Mouse (Mus musculus): Measurements from ENCODE around the gene Kif5a. TPM values are rescaled to one million over a fixed set of nuclear protein-coding genes. Genes with fewer than 3 reads are reported as not detected.
A peak's percentile ranks its signal among the peaks of the same experiment; 100 is the strongest.
"Not testable (repeated sequence)": the region's sequence is repeated elsewhere in the genome, so short reads cannot be mapped to it uniquely, and the experiment has no call there.

The Kif5a gene
- polyA plus RNA-seq, 1 experiment = 0.14 TPM

DNA sequence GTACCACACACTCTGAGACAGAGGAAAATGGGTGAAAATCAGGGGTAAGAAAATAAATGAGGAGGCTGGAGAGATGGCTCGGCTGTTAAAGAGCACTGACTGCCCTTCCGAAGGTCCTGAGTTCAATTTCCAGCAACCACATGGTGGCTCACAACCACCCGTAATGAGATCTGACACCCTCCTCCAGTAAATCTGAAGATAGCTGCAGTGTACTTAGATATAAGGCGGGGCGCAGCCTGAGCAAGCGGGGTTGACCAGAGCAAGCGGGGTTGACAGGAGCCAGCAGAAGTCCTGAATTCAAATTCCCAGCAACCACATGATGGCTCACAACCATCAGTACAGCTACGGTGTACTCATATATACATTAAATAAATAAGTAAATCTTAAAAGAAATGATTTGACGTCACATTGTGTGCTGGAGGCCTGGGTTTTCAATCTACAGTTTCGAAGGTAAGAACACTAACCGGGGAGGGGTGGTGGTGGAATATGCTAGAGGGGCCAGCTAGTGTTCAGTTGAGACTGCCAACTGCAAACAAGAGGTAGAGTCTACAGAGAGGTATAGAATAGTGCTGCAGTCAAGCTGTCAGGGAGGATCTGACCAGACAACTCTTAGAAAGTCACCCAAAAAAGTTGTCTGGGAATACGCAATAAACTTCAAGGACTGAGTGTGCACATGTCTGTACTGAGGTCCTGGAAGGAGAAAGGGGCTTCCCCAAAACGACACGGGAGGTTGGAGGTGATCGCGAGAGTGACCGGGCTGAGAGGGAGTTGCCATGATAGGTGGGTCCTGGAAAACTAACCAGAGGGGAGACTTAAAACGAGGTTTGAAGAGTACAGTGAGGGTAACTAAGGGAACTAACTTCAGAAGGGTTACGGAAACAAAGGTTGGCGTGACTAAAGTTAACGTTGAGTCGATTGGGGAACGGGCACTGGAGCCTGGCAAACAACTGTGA is 47.7 kb upstream of the Kif5a start:
- H3K4me3 ChIP-seq = peak overlapping the region; percentile 68
- H3K27me3 ChIP-seq (ENCODE audit: control insufficient read depth, insufficient read depth, insufficient read length) = no peaks in the 10 kb centered on the region
- H3K4me2 ChIP-seq (ENCODE audit: low read depth) = peak overlapping the region; percentile 82
- H3K36me3 ChIP-seq (ENCODE audit: control insufficient read depth, insufficient read depth) = peaks cover 37% of the 10 kb centered on the region
- H3ac ChIP-seq (ENCODE audit: control insufficient read depth, insufficient read length) = peak overlapping the region; percentile 91
- peak; percentile 8 for TF ChIP-seq POLR2A (IDR thresholded peaks at IDR 0.05; ENCODE audit: insufficient read length, low read depth)
- no peak for TF ChIP-seq REST (IDR thresholded peaks at IDR 0.05; ENCODE audit: insufficient read depth, insufficient read length)
- H3K79me2 ChIP-seq (ENCODE audit: control insufficient read depth, insufficient read depth) = peaks cover 29% of the 10 kb centered on the region

DNA sequence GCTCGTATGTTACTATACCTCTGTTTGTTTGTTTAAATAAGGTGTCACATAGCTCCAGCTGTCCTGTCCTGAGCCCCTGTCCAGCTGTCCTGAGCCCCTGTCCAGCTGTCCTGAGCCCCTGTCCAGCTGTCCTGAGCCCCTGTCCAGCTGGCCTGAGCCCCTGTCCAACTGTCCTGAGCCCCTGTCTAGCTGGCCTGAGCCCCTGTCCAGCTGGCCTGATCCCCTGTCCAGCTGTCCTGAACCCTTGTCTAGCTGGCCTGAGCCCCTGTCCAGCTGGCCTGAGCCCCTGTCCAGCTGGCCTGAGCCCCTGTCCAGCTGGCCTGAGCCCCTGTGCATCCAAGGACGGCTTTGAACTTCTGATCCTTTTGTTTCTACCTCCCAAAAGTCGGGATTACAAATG is 46.0 kb upstream of the Kif5a start:
- H3K27me3 ChIP-seq (ENCODE audit: control insufficient read depth, insufficient read depth, insufficient read length); H3K4me2 ChIP-seq (ENCODE audit: low read depth); H3ac ChIP-seq (ENCODE audit: control insufficient read depth, insufficient read length); H3K4me3 ChIP-seq: not testable (repeated sequence)
- H3K36me3 ChIP-seq (ENCODE audit: control insufficient read depth, insufficient read depth) = peaks cover 53% of the 10 kb centered on the region
- peak in 2 of 3 experiments; percentile 76 to 79 for TF ChIP-seq MYOG (IDR thresholded peaks at IDR 0.05; ENCODE audit: control insufficient read depth in 1 of 3, insufficient read depth in 1 of 3, insufficient read length in 2 of 3, low read depth in 2 of 3)
- TF ChIP-seq MYOD1 (IDR thresholded peaks at IDR 0.05; ENCODE audit: control insufficient read depth in 1 of 3, insufficient read length in 2 of 3, low read depth in 2 of 3) = peak in 2 of 3 experiments; percentile 18 to 39
- peaks cover 37% of the 10 kb centered on the region for H3K79me2 ChIP-seq (ENCODE audit: control insufficient read depth, insufficient read depth)

DNA sequence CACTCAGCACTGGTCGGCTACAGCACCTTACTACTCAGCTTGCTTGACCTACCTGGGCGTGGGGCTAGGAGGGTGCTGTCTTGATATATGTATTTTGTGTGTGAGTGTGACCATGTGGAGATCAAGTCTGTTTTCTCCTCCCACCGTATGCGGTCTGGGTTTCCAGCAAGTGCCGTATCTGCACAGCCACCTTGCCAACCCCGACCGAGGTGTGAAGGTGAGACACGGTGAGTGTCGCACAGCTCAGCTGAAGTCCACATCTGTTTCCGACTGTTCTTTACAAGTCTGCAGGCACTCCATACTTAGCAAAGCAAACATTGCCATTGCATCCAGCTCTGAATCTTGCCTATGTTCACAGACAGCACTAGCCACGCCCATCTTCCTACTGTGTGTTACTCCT is 40.0 kb upstream of the Kif5a start:
- Histone ChIP-seq H3K4me3 (no peak overlapping the region), H3K4me2 (ENCODE audit: low read depth) (no peak overlapping the region), H3K79me2 (ENCODE audit: control insufficient read depth, insufficient read depth) (peaks cover 17% of the 10 kb centered on the region), H3K27me3 (ENCODE audit: control insufficient read depth, insufficient read depth, insufficient read length) (no peaks in the 10 kb centered on the region), H3ac (ENCODE audit: control insufficient read depth, insufficient read length) (no peak overlapping the region), H3K36me3 (ENCODE audit: control insufficient read depth, insufficient read depth) (peaks cover 72% of the 10 kb centered on the region)
- TF ChIP-seq REST (IDR thresholded peaks at IDR 0.05; ENCODE audit: insufficient read depth, insufficient read length) = no peak
- TF ChIP-seq USF1 (IDR thresholded peaks at IDR 0.05; ENCODE audit: low read depth) = no peak
- no peak for TF ChIP-seq POLR2AphosphoS2 (IDR thresholded peaks at IDR 0.05; ENCODE audit: insufficient read length, low read depth)
- no peak for TF ChIP-seq SRF (IDR thresholded peaks at IDR 0.05; ENCODE audit: control insufficient read depth, insufficient read length, low read depth)
- no peak for TF ChIP-seq MYOG (IDR thresholded peaks at IDR 0.05; ENCODE audit: control insufficient read depth in 1 of 3, insufficient read depth in 1 of 3, insufficient read length in 2 of 3, low read depth in 2 of 3)
- no peak for TF ChIP-seq TCF12 (IDR thresholded peaks at IDR 0.05; ENCODE audit: insufficient read depth, poor library complexity, severe bottlenecking)
- no peak for TF ChIP-seq MAX (IDR thresholded peaks at IDR 0.05; ENCODE audit: low read depth)
- no peak for TF ChIP-seq E2F4 (IDR thresholded peaks at IDR 0.05; ENCODE audit: insufficient read depth)
- TF ChIP-seq MYOD1 (IDR thresholded peaks at IDR 0.05; ENCODE audit: control insufficient read depth in 1 of 3, insufficient read length in 2 of 3, low read depth in 2 of 3) = no peak
- TF ChIP-seq POLR2A (IDR thresholded peaks at IDR 0.05; ENCODE audit: insufficient read length, low read depth) = no peak
- no peak for TF ChIP-seq CEBPB (IDR thresholded peaks at IDR 0.05; ENCODE audit: insufficient read depth, poor library complexity, severe bottlenecking)
- no peak for TF ChIP-seq TCF3 (IDR thresholded peaks at IDR 0.05; ENCODE audit: insufficient read length, low read depth)

DNA sequence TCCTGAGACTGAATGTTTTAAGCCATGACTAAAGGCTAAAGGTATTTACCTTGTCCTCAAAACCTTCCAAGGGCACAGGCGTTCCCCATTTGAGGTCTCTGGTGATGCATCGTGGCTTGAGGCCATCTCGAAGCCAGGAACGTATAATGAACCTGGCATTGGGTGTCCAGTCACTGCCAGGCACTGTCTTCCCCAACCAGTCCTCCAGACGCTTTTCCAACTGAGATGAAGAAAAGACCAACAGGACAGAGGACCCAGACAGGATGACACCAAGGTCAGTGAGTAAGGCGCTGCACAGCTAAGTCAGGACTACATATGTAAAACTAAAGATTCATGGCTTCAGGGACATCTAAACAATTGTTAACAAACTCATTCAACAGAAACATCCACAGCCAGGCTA is 37.2 kb upstream of the Kif5a start:
- Histone ChIP-seq H3K4me2 (ENCODE audit: low read depth) (no peak overlapping the region), H3K79me2 (ENCODE audit: control insufficient read depth, insufficient read depth) (peaks cover 9% of the 10 kb centered on the region), H3K36me3 (ENCODE audit: control insufficient read depth, insufficient read depth) (peaks cover 73% of the 10 kb centered on the region), H3K4me3 (no peak overlapping the region), H3K27me3 (ENCODE audit: control insufficient read depth, insufficient read depth, insufficient read length) (no peaks in the 10 kb centered on the region), H3ac (ENCODE audit: control insufficient read depth, insufficient read length) (no peak overlapping the region)
- TF ChIP-seq TCF3 (IDR thresholded peaks at IDR 0.05; ENCODE audit: insufficient read length, low read depth) (no peak), SRF (IDR thresholded peaks at IDR 0.05; ENCODE audit: control insufficient read depth, insufficient read length, low read depth) (no peak), USF1 (IDR thresholded peaks at IDR 0.05; ENCODE audit: low read depth) (no peak)

- peaks cover 78% of the 10 kb centered on the region for H3K36me3 ChIP-seq (ENCODE audit: control insufficient read depth, insufficient read depth)
- TF ChIP-seq POLR2A (IDR thresholded peaks at IDR 0.05; ENCODE audit: insufficient read length, low read depth) (peak; percentile 85), POLR2AphosphoS2 (IDR thresholded peaks at IDR 0.05; ENCODE audit: insufficient read length, low read depth) (peak; percentile 99), MYOD1 (IDR thresholded peaks at IDR 0.05; ENCODE audit: control insufficient read depth in 1 of 3, insufficient read length in 2 of 3, low read depth in 2 of 3) (no peak)
- peaks cover 32% of the 10 kb centered on the region for H3K79me2 ChIP-seq (ENCODE audit: control insufficient read depth, insufficient read depth)
- H3K4me2 ChIP-seq (ENCODE audit: low read depth) = no peak overlapping the region
- no peaks in the 10 kb centered on the region for H3K27me3 ChIP-seq (ENCODE audit: control insufficient read depth, insufficient read depth, insufficient read length)
- H3ac ChIP-seq (ENCODE audit: control insufficient read depth, insufficient read length) = no peak overlapping the region
- H3K4me3 ChIP-seq = no peak overlapping the region
These were observed 34.1 kb upstream of the Kif5a start for GRCm38 (mm10) chr10:127297015-127297871.
